Mouse (Mus musculus): ENCODE results near the gene Boll. TPM values are rescaled to one million over a fixed set of nuclear protein-coding genes. Genes with fewer than 3 reads are reported as not detected.

The Boll gene
- 0.13 TPM in 1 of 2 replicates, not detected in the other for polyA plus RNA-seq (2015; fragmentation: Nextera tagmentation; extraction: Ambion mirVana)

DNA sequence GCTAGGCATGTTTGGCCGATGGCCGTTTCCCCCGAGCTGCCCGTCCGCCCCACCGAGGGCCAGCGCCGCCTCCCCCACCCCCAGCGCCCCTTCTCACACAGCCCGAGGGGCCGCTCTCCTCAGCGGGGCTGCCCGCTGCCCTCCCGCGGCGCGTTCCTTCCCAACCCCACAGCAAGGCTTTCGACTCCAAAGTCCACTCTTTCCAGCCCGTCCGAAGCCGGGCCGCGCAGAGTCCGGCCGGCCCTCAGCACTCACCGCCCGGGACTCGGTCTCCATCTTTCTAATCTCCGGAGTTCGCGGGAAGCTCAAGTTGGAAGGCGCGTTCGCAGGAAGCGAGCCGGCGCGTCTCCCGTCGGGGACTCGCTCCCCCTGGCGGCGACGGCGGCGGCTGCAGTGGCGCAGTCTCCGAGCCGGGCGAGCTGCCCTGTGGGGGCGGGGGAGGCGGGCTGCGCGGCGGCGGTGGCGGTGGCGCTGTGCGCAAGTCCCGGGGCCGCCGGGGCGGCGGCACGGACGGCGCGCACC, at the start of gene Boll:
TSS of gene Boll (minus strand) at position 426 of the 522 bp plus-strand sequence.
- Histone ChIP-seq H3K4me1 (replicated peaks) (peaks cover 12% of the 10 kb centered on the region), H3K9me3 (replicated peaks) (peaks cover 8% of the 10 kb centered on the region), H3K9ac (peak within 1 kb of the TSS; percentile 41; the same call in 1 of the 2 replicates), H3K27me3 (peaks cover 22% of the 10 kb centered on the region), H3K4me3 (peak within 1 kb of the TSS; percentile 61), H3K36me3 (no peaks in the 10 kb centered on the region), H3K27ac (no peak within 1 kb of the TSS), H3K4me2 (peak within 1 kb of the TSS; percentile 89)
- ATAC-seq (replicated peaks; ENCODE audit: insufficient number of reproducible peaks, insufficient read depth, low FRiP score, low read depth) = peak; percentile 72; the same call in 1 of the 2 replicates
- 10% methylated on average over 66 of the region's 68 CpGs for WGBS

DNA sequence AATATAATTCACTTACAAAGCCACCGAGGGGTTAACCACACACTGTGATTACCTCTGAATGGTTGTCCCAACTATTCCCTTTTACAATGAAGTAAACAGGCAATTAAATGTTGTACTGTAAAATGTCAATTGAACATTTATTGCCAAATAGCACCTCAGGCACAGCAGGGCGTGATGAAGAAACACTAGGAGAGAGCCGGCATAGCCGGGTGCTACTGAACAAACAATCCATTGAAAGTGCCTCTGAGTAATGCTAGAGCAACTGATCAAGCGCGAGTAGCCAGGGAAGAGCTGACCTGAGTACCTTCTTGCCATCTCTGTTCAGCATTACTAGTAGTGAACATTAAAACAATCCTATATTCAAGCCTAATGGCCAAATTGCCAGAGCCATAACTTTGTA, 49.3 kb upstream of the Boll start:
- 83% methylated on average over 6 of the region's 6 CpGs for WGBS

DNA sequence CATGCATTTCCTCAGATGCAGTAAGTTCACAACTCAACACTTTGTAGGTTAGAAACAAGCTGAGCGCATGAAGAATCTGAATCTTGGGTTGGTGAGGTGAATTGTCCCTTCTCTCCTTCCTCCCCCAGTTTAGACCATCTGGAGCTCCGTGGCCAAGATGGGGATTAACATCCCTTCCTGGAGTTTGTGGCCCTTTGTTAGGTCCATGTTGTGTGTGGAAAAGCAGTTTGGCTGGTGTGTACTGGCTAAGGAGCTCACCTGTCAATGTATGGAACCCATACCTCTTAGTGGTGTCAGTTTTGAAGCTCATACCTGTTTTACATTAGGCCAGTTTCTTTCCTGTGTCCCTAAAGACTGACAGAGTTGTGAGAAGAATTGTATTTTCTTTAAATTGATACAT, 47.8 kb upstream of the Boll start:
- no peaks in the 10 kb centered on the region for H3K9me3 ChIP-seq (replicated peaks)
- peaks cover 6% of the 10 kb centered on the region; the same call in 1 of the 2 replicates for H3K27me3 ChIP-seq
- no peak for ATAC-seq (replicated peaks; ENCODE audit: insufficient number of reproducible peaks, insufficient read depth, low FRiP score, low read depth)
- WGBS = 61% methylated on average over 2 of the region's 2 CpGs
- H3K27ac ChIP-seq = no peak overlapping the region
- H3K4me3 ChIP-seq = no peak overlapping the region
- H3K4me2 ChIP-seq = no peak overlapping the region
- peaks cover 9% of the 10 kb centered on the region for H3K4me1 ChIP-seq (replicated peaks)
- H3K36me3 ChIP-seq = no peaks in the 10 kb centered on the region
- H3K9ac ChIP-seq = no peak overlapping the region

More for the DNA sequence above, 49.3 kb upstream of the Boll start:
- Histone ChIP-seq H3K36me3 (no peaks in the 10 kb centered on the region), H3K9me3 (replicated peaks) (no peaks in the 10 kb centered on the region), H3K9ac (no peak overlapping the region), H3K27me3 (0 out of 2 replicates have a peak, but pooled peaks cover 3% of the 10 kb centered on the region), H3K27ac (no peak overlapping the region), H3K4me2 (no peak overlapping the region), H3K4me1 (replicated peaks) (no peaks in the 10 kb centered on the region), H3K4me3 (no peak overlapping the region)
- ATAC-seq (replicated peaks; ENCODE audit: insufficient number of reproducible peaks, insufficient read depth, low FRiP score, low read depth) = no peak

DNA sequence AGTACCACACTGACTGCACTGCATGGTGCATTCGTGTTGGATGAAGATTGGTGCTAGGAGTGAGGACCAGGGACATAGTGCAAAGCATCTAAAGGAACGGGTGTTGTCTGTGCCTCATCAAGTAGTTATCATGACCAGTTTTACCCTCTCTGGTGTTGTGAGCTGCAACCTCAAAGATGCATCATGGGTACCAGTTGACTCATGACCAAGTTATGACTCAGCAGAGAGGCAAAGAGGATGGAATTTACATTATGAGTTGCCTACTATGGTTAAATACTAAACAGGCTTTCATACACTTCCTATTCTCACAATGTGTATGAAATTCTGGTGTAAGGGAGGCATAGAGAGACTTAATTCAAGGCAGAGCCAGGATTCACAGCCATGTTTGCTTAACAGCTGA, 47.4 kb upstream of the Boll start:
- Histone ChIP-seq H3K36me3 (no peaks in the 10 kb centered on the region), H3K4me2 (no peak overlapping the region), H3K9me3 (replicated peaks) (no peaks in the 10 kb centered on the region), H3K27me3 (peaks cover 6% of the 10 kb centered on the region; the same call in 1 of the 2 replicates), H3K27ac (no peak overlapping the region), H3K4me1 (replicated peaks) (peaks cover 9% of the 10 kb centered on the region), H3K9ac (no peak overlapping the region), H3K4me3 (no peak overlapping the region)
- 67% methylated on average over 2 of the region's 2 CpGs for WGBS
- ATAC-seq (replicated peaks; ENCODE audit: insufficient number of reproducible peaks, insufficient read depth, low FRiP score, low read depth) = no peak

DNA sequence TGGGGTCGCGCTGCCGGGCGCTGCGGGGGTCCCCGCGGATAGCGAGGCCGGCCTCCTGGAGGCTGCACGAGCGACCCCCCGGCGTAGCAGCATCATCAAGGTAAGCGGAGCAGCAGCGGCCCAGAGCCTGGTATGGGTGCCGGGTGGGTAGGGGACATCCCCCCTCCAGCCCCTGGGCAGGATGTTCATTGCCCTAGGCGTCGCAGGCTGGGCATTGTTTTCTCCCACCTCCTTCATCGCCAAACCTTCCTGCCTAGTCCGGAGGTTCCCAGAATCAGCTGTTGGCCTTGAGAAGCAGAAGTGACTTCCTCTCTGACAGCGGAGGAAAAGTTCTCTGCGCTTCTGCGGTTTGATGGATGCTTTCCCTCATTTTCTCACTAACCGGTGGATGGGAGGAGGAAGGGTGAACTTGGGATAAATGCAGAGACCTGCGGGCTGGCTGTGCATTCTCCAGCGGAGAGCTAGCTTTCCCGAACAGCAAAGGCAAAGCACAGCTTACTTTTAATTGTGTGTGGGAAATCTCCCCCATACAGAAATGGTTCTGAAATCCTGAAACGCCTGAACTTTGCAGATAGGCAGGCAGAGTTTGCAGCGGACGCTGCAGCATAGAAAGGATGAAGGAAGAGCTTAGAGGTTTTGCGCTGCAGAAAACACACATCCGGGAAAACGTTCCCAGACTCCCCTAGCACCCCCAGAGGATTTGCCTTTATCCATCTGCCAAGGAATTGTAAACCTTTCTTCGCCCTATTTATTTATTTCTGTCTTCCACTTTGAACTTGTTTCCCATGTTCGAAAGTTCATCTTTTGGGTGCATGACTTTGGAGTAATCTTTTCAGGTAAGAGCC, 43.5 kb upstream of the Boll start:
- peak overlapping the region; percentile 54 for H3K27ac ChIP-seq
- H3K4me3 ChIP-seq = peak overlapping the region; percentile 70
- no peak for ATAC-seq (replicated peaks; ENCODE audit: insufficient number of reproducible peaks, insufficient read depth, low FRiP score, low read depth)
- 5% methylated on average over 35 of the region's 35 CpGs for WGBS
- no peaks in the 10 kb centered on the region for H3K36me3 ChIP-seq
- peak overlapping the region; percentile 99 for H3K4me2 ChIP-seq
- peaks cover 14% of the 10 kb centered on the region for H3K27me3 ChIP-seq
- peak overlapping the region; percentile 62 for H3K9ac ChIP-seq
- peaks cover 18% of the 10 kb centered on the region for H3K4me1 ChIP-seq (replicated peaks)
- H3K9me3 ChIP-seq (replicated peaks) = no peaks in the 10 kb centered on the region

DNA sequence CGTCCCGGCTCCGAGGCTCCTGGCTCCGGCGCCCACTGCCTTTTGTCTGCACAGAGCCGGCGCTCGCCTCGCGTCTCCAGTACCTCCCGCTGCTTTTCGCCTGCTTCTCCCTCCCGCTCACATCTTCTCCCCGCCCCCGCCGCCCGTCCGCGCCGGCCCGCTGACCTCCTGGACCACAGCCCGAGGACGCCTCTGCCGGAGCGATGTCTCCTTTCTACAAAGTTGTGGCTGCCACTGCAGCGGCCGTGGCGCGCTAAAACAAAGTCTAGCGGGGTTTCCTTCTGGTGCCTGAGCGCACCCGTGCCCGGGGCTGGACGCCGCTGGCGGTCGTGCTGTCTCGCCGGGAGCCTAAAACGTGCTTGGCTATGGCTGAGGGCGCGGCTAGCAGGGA, 42.7 kb upstream of the Boll start:
- peaks cover 16% of the 10 kb centered on the region for H3K27me3 ChIP-seq
- under 1% methylated on average over 42 of the region's 42 CpGs for WGBS
- peak overlapping the region; percentile 70 for H3K4me3 ChIP-seq
- H3K27ac ChIP-seq = peak overlapping the region; percentile 54
- no peaks in the 10 kb centered on the region for H3K9me3 ChIP-seq (replicated peaks)
- peak overlapping the region; percentile 62 for H3K9ac ChIP-seq
- peak; percentile 70 for ATAC-seq (replicated peaks; ENCODE audit: insufficient number of reproducible peaks, insufficient read depth, low FRiP score, low read depth)
- H3K4me2 ChIP-seq = peak overlapping the region; percentile 99
- peaks cover 18% of the 10 kb centered on the region for H3K4me1 ChIP-seq (replicated peaks)
- no peaks in the 10 kb centered on the region for H3K36me3 ChIP-seq

DNA sequence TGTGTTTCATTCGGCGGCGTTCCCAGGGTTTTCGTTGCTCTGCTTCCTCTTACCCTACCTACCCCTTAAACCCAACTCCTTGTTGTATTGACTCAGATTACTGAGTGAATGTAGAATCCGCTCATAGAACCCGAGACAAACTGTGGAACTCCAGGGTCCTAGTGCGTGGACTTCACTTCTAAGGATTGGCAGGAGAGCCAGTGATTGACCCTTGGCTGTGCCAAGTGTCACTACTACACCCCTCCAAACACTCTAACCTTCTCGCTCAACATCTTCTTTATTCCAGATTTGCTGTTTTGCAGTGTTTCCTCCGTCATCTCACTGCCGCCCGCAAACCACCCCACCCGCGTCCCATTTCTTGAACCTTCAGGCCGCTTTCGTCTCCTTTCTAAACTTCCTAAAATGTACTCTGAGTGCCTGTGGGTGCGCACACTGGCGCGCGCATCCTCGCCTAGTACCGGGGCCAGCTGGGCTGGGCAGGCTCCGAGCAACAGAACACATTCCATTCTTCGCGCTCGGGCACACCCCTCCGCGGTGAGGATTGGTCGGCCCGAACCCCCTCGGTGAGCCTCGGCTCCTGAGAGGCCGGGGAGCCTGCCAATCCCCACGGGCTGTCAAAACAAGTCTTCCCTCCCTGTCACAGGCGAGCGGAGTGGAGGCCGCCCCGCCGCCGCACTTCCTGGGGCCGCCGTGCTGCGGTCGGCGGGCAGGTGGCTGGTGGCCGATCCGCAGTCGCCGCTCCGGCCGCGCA, 42.2 kb upstream of the Boll start, which contains the start of gene Plcl1:
TSS of gene Plcl1 (plus strand) at position 650 of the 751 bp plus-strand sequence.
- no peaks in the 10 kb centered on the region for H3K36me3 ChIP-seq
- peak within 1 kb of the TSS; percentile 54 for H3K27ac ChIP-seq
- H3K9me3 ChIP-seq (replicated peaks) = no peaks in the 10 kb centered on the region
- peaks cover 17% of the 10 kb centered on the region for H3K27me3 ChIP-seq
- peak within 1 kb of the TSS; percentile 62 for H3K9ac ChIP-seq
- peak; percentile 98 for ATAC-seq (replicated peaks; ENCODE audit: insufficient number of reproducible peaks, insufficient read depth, low FRiP score, low read depth)
- peaks cover 18% of the 10 kb centered on the region for H3K4me1 ChIP-seq (replicated peaks)
- 3% methylated on average over 51 of the region's 51 CpGs for WGBS
- H3K4me2 ChIP-seq = peak within 1 kb of the TSS; percentile 99
- peak within 1 kb of the TSS; percentile 70 for H3K4me3 ChIP-seq

DNA sequence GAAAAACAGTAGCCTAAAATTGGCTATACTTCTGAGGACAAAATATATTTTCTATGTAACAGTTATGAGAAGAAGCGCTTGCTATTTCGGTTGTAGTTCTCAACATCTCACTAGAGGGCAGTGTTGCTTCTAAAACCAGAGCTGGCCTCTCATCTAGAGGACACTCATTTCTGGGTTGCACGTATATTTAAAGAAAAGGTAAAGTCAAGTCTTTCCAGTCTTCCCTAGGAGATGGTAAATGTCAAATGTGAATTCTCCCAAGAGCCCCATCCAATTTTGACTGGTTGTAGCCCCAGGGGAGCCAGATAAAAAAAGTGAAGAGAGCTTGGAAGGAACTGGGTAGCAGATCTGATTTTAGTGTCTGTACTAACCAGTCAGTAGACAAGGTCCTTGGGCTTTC, 41.2 kb upstream of the Boll start:
- WGBS = 1% methylated on average over 3 of the region's 3 CpGs
- Histone ChIP-seq H3K4me1 (replicated peaks) (peaks cover 18% of the 10 kb centered on the region), H3K27me3 (peaks cover 17% of the 10 kb centered on the region), H3K36me3 (no peaks in the 10 kb centered on the region), H3K27ac (no peak overlapping the region), H3K9me3 (replicated peaks) (no peaks in the 10 kb centered on the region), H3K4me2 (peak overlapping the region; percentile 99; the same call in 1 of the 2 replicates), H3K9ac (no peak overlapping the region), H3K4me3 (no peak overlapping the region)
- no peak for ATAC-seq (replicated peaks; ENCODE audit: insufficient number of reproducible peaks, insufficient read depth, low FRiP score, low read depth)

DNA sequence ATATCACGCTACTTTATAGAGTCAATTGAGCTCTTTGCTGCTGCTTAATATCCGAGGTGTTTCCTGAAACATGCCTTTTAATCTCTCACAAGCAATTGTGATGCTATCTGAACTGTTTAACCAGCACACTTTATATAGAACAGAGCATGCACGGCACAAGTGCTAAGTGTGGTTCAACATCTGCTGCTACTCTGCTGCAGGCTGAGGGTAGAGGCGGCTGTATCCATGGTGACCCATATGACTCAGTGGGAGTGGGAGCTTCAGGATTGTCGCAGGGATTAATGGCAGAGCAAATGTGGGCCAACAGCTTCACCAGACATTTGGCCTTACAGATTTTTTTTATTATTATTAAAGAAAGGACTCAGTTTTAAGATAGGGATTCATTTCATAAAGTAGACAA, 36.6 kb upstream of the Boll start:
- WGBS = 27% methylated on average over 5 of the region's 5 CpGs

DNA sequence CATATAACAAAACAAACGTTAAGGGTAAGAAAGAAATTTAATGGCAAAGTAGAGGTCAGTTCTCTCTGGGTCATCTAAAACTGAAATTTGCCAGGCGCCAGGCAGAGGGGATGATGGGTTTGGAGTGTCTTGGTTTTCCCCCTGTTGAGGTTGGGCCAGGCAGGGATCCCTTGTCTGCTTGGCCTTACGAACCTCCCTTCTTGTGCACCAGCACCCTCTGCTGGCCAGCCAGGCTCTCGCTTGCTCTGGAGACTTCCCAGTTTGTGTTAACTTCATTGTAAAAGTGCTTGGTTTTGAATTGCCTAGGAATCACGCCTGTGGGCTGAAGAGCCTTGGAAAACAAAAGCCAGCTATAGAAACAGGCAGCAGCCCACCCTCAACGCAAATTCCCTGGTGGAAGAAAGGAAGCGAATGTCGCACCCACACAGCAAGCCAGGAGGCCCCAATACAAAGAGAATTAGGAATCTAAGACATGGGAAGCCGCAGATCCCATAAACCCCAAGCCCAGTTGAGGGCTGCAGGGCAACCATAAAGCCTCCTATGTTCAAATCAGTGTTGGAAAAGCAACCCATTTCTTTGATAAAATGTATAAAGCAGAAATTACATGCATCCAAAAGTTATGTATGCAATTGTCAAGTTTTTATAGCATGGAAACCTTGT, 20.0 kb upstream of the Boll start:
- Histone ChIP-seq H3K27ac (no peak overlapping the region), H3K36me3 (no peaks in the 10 kb centered on the region), H3K4me3 (no peak overlapping the region), H3K4me2 (no peak overlapping the region), H3K27me3 (no peaks in the 10 kb centered on the region), H3K4me1 (replicated peaks) (no peaks in the 10 kb centered on the region), H3K9me3 (replicated peaks) (no peaks in the 10 kb centered on the region), H3K9ac (no peak overlapping the region)
- 16% methylated on average over 9 of the region's 9 CpGs for WGBS
- no peak for ATAC-seq (replicated peaks; ENCODE audit: insufficient number of reproducible peaks, insufficient read depth, low FRiP score, low read depth)

More for the DNA sequence above, 36.6 kb upstream of the Boll start:
- Histone ChIP-seq H3K4me3 (no peak overlapping the region), H3K27ac (no peak overlapping the region), H3K27me3 (peaks cover 11% of the 10 kb centered on the region; the same call in 1 of the 2 replicates), H3K36me3 (no peaks in the 10 kb centered on the region), H3K9me3 (replicated peaks) (no peaks in the 10 kb centered on the region), H3K4me2 (no peak overlapping the region), H3K4me1 (replicated peaks) (peaks cover 4% of the 10 kb centered on the region), H3K9ac (no peak overlapping the region)
- ATAC-seq (replicated peaks; ENCODE audit: insufficient number of reproducible peaks, insufficient read depth, low FRiP score, low read depth) = no peak

DNA sequence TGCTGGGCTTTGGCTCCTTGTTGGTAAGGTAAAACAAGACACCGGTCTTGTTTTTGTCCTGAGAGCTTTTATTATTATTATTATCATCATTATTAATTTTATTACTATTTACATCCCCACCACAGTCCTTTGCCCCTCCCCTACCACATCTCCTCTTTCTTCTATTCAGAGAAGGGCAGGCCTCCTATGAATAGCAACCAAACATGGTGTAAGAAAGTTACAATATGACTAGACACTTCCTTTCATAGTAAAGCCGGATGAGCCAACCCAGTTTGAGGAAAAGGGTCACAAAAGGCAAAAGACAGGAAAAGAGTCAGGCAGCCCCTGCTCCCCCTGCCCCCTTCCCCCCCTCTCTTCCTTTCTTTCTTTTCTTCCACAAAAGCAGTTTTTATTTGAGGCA, 17.3 kb upstream of the Boll start:
- 69% methylated on average over 2 of the region's 2 CpGs for WGBS
- Histone ChIP-seq H3K9ac (no peak overlapping the region), H3K4me2 (no peak overlapping the region), H3K36me3 (no peaks in the 10 kb centered on the region), H3K9me3 (replicated peaks) (no peaks in the 10 kb centered on the region), H3K4me1 (replicated peaks) (no peaks in the 10 kb centered on the region), H3K27me3 (no peaks in the 10 kb centered on the region), H3K27ac (no peak overlapping the region), H3K4me3 (no peak overlapping the region)
- no peak for ATAC-seq (replicated peaks; ENCODE audit: insufficient number of reproducible peaks, insufficient read depth, low FRiP score, low read depth)

Measured in heart, embryonic 15.5 days (tissue).